Mouse (Mus musculus): ENCODE results near the gene Cenpf. TPM values are rescaled to one million over a fixed set of nuclear protein-coding genes. Genes with fewer than 3 reads are reported as not detected.
A peak's percentile ranks its signal among the peaks of the same experiment; 100 is the strongest.

Gene Cenpf
- total and polyA plus RNA-seq, 3 experiments, result 16.5 to 28.2 (median 21.5) TPM

DNA sequence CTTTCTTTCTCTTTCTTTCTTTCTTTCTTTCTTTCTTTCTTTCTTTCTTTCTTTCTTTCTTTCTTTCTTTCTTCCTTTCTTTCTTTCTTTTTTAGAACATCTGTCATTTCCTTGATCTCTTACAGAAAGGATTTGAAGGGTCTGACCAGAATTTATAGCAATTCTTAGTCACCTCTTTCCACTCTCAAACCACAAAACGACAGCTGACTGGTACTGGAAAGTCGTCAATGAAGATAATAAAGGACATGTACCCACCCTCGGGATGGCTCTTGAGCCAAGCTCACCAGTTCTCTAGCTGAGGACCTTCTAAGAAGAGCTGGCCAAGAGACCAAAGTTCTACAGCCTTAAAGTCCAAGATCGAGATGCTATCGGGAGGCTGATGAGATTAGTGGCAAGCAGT, 30.7 kb upstream of the Cenpf start:
- Histone ChIP-seq H3K79me2 (replicated peaks; ENCODE audit: control insufficient read depth, extremely low read depth, insufficient read depth, poor library complexity, severe bottlenecking) (no peaks in the 10 kb centered on the region), H3K27me3 (replicated peaks) (no peaks in the 10 kb centered on the region), H3K27ac (ENCODE audit: insufficient read depth, low read depth) (no peak overlapping the region), H3K9me3 (replicated peaks; ENCODE audit: low read length) (peaks cover 6% of the 10 kb centered on the region), H3K4me1 (ENCODE audit: control insufficient read depth in 1 of 2, insufficient read depth in 2 of 2) (peaks cover 0 to 6% of the 10 kb centered on the region in 2 experiments; a peak in 2 of 4 replicates), H3K9ac (ENCODE audit: insufficient read depth, low read depth) (no peak overlapping the region), H3K4me2 (ENCODE audit: insufficient read depth, low read depth, poor library complexity, severe bottlenecking) (no peak overlapping the region), H3K4me3 (replicated peaks in 1 of 3; ENCODE audit: low read depth in 2 of 3, low read length in 2 of 3, poor library complexity in 1 of 3) (no peak overlapping the region), H3K36me3 (replicated peaks in 1 of 2; ENCODE audit: control insufficient read depth in 1 of 2, insufficient read depth in 1 of 2, low read length in 1 of 2) (no peaks in the 10 kb centered on the region)
- in situ Hi-C loops (cut with MboI; ENCODE audit: low pct_ligation_motif_present, low pct_unique_long_range_greater_than_20kb, low sequenced_read_pairs), result no loop called here
- dilution Hi-C loops (cut with MboI; ENCODE audit: extremely low pct_ligation_motif_present, extremely low pct_unique_long_range_greater_than_20kb, low sequenced_read_pairs), result no loop called here
- TF ChIP-seq EP300 (IDR thresholded peaks at IDR 0.05; ENCODE audit: low read length) (peak; percentile 49; the same call in 1 of the 2 replicates), CHD1 (IDR thresholded peaks at IDR 0.05; ENCODE audit: low read depth, low read length) (no peak), ETS1 (conservative IDR thresholded peaks at IDR 0.05; ENCODE audit: low read depth, low read length) (0 out of 2 replicates have a peak, but pooled peaks have one; percentile 22), ELF1 (IDR thresholded peaks at IDR 0.05; ENCODE audit: low read depth, low read length) (no peak), SIN3A (IDR thresholded peaks at IDR 0.05; ENCODE audit: low read length) (no peak), CTCF (conservative IDR thresholded peaks at IDR 0.05 in 1 of 2, IDR thresholded peaks at IDR 0.05 in 1 of 2; ENCODE audit: low read depth in 2 of 2, low read length in 2 of 2) (no peak), RCOR1 (conservative IDR thresholded peaks at IDR 0.05; ENCODE audit: low read depth, low read length) (no peak), ZNF384 (IDR thresholded peaks at IDR 0.05; ENCODE audit: low read depth, low read length) (no peak), TCF12 (IDR thresholded peaks at IDR 0.05; ENCODE audit: low read depth, low read length) (no peak), TBP (conservative IDR thresholded peaks at IDR 0.05; ENCODE audit: low read depth, low read length) (no peak), ZKSCAN1 (IDR thresholded peaks at IDR 0.05; ENCODE audit: borderline replicate concordance, low read depth, low read length) (no peak), IRF4 (IDR thresholded peaks at IDR 0.05; ENCODE audit: low read depth, low read length) (0 out of 2 replicates have a peak, but pooled peaks have one; percentile 25), HCFC1 (IDR thresholded peaks at IDR 0.05; ENCODE audit: low read depth, low read length) (no peak), SMC3 (IDR thresholded peaks at IDR 0.05; ENCODE audit: low read depth, low read length) (no peak), POLR2AphosphoS2 (IDR thresholded peaks at IDR 0.05; ENCODE audit: low read depth, low read length) (no peak)
- DNase-seq (ENCODE audit: extremely low read depth), result no peak

GRCm38 (mm10) chr1:189717546-189717945, 29.7 kb upstream of the Cenpf start:
- Histone ChIP-seq H3K27me3 (replicated peaks) (no peaks in the 10 kb centered on the region), H3K9me3 (replicated peaks; ENCODE audit: low read length) (peaks cover 6% of the 10 kb centered on the region), H3K9ac (ENCODE audit: insufficient read depth, low read depth) (no peak overlapping the region), H3K36me3 (replicated peaks in 1 of 2; ENCODE audit: control insufficient read depth in 1 of 2, insufficient read depth in 1 of 2, low read length in 1 of 2) (no peaks in the 10 kb centered on the region), H3K4me1 (ENCODE audit: control insufficient read depth in 1 of 2, insufficient read depth in 2 of 2) (peaks cover 0 to 6% of the 10 kb centered on the region in 2 experiments; a peak in 2 of 4 replicates), H3K27ac (ENCODE audit: insufficient read depth, low read depth) (no peak overlapping the region), H3K4me3 (replicated peaks in 1 of 3; ENCODE audit: low read depth in 2 of 3, low read length in 2 of 3, poor library complexity in 1 of 3) (no peak overlapping the region), H3K79me2 (replicated peaks; ENCODE audit: control insufficient read depth, extremely low read depth, insufficient read depth, poor library complexity, severe bottlenecking) (no peaks in the 10 kb centered on the region), H3K4me2 (ENCODE audit: insufficient read depth, low read depth, poor library complexity, severe bottlenecking) (no peak overlapping the region)
- in situ Hi-C loops (cut with MboI; ENCODE audit: low pct_ligation_motif_present, low pct_unique_long_range_greater_than_20kb, low sequenced_read_pairs) (no loop called here), dilution Hi-C loops (cut with MboI; ENCODE audit: extremely low pct_ligation_motif_present, extremely low pct_unique_long_range_greater_than_20kb, low sequenced_read_pairs) (no loop called here)
- TF ChIP-seq CHD2 (IDR thresholded peaks at IDR 0.05; ENCODE audit: low read length) (no peak), POLR2AphosphoS2 (IDR thresholded peaks at IDR 0.05; ENCODE audit: low read depth, low read length) (no peak), IRF4 (IDR thresholded peaks at IDR 0.05; ENCODE audit: low read depth, low read length) (no peak), CHD1 (IDR thresholded peaks at IDR 0.05; ENCODE audit: low read depth, low read length) (no peak), ZC3H11A (IDR thresholded peaks at IDR 0.05; ENCODE audit: low read depth, low read length) (no peak), MYC (IDR thresholded peaks at IDR 0.05; ENCODE audit: low read depth, low read length) (no peak), UBTF (IDR thresholded peaks at IDR 0.05; ENCODE audit: low read depth, low read length) (no peak), NELFE (IDR thresholded peaks at IDR 0.05; ENCODE audit: low read depth, low read length) (no peak), GABPA (IDR thresholded peaks at IDR 0.05; ENCODE audit: insufficient replicate concordance, low read depth, low read length) (no peak), TBP (conservative IDR thresholded peaks at IDR 0.05; ENCODE audit: low read depth, low read length) (no peak)
- no peak for DNase-seq (ENCODE audit: extremely low read depth)

All from CH12.LX (cell line).